Mouse (Mus musculus) bone marrow macrophage, adult 2 months (primary cell): ENCODE data around the gene Tec.

Experiments
- CTCF ChIP-seq: IDR thresholded peaks from 2 replicates; pipeline ENCODE4 v1.5.1; 2012; ENCODE audit warnings: low read depth, mild to moderate bottlenecking, low read length, moderate library complexity
- POLR2A ChIP-seq: IDR thresholded peaks from 2 replicates; pipeline ENCODE4 v1.6.1; 2012; ENCODE audit warnings: mild to moderate bottlenecking, low read depth, low read length, borderline replicate concordance

DNA sequence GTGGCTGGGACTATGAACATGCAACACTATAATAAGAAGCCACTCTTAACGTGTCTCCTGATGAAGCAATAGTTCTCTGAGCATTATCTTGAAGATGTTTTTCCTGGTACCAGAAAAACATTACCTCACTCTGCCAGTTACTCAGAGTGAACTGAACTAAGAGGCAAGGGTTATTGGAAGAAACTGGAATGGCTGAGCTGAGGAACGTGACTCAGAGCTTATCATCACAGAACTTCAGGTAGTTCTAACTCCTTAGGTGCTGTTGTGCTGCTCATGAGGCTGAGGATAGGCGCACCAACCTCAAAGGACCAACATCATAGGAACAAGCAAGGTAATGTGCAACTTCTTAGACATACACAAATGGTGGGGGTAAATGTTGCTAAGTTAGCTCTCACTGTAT is 28.6 kb downstream of the Tec start:
- TF ChIP-seq CTCF = no peak
- TF ChIP-seq POLR2A = no peak
